Mouse (Mus musculus) erythroblast, embryonic 14.5 days (primary cell): ENCODE data around the gene Atg7. TPM values are rescaled to one million over a fixed set of nuclear protein-coding genes. Genes with fewer than 3 reads are reported as not detected.

Experiments used
- H3K27me3 ChIP-seq: 2 replicates; pipeline ENCODE4 v1.6.1; 2012; ENCODE audit warnings: inconsistent platforms; ENCODE audit not compliant: control insufficient read depth
- H3K36me3 ChIP-seq: 2 replicates; pipeline ENCODE4 v1.6.1; 2012; ENCODE audit warnings: mild to moderate bottlenecking, inconsistent platforms; ENCODE audit not compliant: control insufficient read depth
- H3K4me1 ChIP-seq: 2 replicates; pipeline ENCODE4 v1.6.1; 2012; ENCODE audit warnings: inconsistent platforms; ENCODE audit not compliant: control insufficient read depth
- H3K4me3 ChIP-seq: replicated peaks from 2 replicates; pipeline ENCODE3; 2012; ENCODE audit warnings: moderate library complexity, mild to moderate bottlenecking, inconsistent platforms
- H3K9me3 ChIP-seq: 2 replicates; pipeline ENCODE4 v1.6.1; 2012; ENCODE audit warnings: low read length, inconsistent platforms, mixed read lengths; ENCODE audit not compliant: control insufficient read depth
- GATA1 ChIP-seq: IDR thresholded peaks from 2 replicates; pipeline ENCODE4 v1.6.1; 2012; ENCODE audit warnings: low read length, inconsistent platforms, mixed read lengths
- TAL1 ChIP-seq: IDR thresholded peaks from 3 replicates; pipeline ENCODE4 v1.6.1; 2012; ENCODE audit warnings: low read length, inconsistent platforms, mixed read lengths
- polyA plus RNA-seq: library from polyadenylated mRNA; stranded (reverse); fragments of >175 nt; gene quantifications from 2 replicates; pipeline ENCODE4 v1.2.3, GENCODE M21; 2012

The Atg7 gene
- polyA plus RNA-seq, 1 experiment, result 6.0 TPM

DNA sequence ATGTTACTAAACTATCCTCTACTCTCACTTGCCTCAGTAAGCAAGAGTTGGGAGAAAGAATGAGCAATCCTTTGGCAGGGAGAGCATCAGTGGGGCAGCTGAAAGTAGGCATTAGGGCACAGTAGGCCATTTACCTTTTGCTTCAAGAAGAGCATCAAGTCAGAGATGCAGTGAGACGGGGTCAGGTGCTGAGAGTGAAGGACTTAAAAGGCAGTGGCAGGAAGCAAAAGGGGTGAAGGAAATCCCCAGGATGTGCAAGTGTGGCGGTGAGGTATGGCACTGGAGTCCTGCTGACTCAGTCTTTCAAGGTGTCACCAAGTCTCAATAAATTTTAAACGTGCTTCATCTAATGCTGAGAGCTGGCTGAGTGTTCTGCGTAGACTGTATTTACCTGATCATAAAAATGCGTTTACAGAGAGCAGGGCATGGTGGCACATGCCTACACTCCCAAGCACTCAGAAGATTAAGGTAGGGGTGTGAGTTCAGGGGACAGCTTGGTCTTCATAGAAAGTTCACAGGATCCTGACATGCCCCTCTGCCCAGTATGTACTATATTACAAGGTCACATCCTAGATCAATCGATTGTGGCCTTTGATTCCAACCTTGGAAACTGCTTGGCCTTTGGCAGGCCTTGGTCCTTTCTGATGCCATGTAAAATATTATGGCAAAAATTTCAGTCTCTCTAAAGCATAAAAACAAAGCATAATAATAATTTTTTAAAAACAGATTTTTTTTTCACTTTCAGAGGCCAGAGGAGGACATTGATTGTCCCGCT, 14.1 kb downstream of the Atg7 start:
- Histone ChIP-seq H3K27me3 (no peaks in the 10 kb centered on the region), H3K36me3 (peaks cover 5% of the 10 kb centered on the region), H3K4me1 (peaks cover 43% of the 10 kb centered on the region), H3K9me3 (no peaks in the 10 kb centered on the region), H3K4me3 (no peak overlapping the region)
- no peak for TF ChIP-seq GATA1
- TF ChIP-seq TAL1, result no peak

DNA sequence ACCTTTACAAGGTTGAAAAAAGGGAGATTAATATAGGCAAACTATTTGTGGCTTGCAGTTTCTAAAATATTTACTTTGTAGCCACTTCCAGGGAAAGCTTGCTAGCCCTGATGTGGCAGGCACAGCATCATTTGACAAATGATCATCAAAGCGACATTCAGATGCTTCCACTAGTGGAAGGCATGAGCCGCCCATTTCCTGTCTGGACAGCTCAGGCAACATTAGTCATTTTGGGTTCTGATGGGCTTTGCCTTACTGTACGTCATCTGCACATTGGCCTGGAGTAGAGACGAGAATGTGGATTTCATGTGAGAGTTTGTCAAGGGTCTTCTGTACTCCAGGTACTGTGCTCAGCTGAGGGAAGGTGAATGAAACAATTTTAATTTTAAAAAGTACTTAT, 14.9 kb downstream of the Atg7 start:
- Histone ChIP-seq H3K27me3 (no peaks in the 10 kb centered on the region), H3K9me3 (no peaks in the 10 kb centered on the region), H3K4me1 (peaks cover 47% of the 10 kb centered on the region), H3K36me3 (peaks cover 5% of the 10 kb centered on the region), H3K4me3 (no peak overlapping the region)
- TF ChIP-seq GATA1, result no peak
- no peak for TF ChIP-seq TAL1

DNA sequence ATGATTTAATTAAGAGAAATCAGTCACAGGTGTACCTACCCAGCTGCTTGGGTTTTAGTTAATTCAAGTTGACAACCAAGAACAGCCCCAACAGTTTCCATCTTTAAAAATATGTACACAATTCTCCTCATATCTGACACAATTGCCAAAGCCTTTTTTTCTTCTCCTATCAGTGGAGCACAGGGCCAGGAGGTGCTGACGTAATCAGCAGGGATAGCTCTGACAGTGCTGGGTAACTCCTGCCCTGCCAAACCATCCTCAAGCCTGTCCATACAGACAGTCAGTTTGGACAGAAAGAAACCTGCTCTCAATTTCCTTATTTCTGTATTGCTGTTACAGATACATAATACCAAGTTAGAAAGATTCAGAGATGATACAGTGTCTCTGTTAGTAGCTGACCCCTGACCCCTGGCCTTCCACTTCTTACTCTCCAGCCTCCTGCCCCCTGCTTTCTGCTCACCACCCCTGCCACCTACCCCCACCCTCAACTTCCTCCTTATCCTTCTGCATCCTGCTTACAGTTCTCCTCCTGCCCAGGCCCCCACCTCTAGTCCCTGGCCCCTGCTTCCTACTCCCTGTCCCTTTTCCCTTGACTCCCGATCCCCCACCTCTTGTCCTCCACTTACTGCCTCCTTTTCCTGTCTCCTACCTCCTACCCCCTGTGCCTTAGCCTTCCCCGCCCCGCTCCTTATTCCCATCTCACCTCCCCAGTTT, 16.5 kb downstream of the Atg7 start:
- Histone ChIP-seq H3K27me3 (no peaks in the 10 kb centered on the region), H3K4me1 (peaks cover 53% of the 10 kb centered on the region), H3K36me3 (peaks cover 5% of the 10 kb centered on the region), H3K9me3 (no peaks in the 10 kb centered on the region), H3K4me3 (peak overlapping the region; percentile 51)
- peak; percentile 66 for TF ChIP-seq GATA1
- TF ChIP-seq TAL1, result peak; percentile 58

DNA sequence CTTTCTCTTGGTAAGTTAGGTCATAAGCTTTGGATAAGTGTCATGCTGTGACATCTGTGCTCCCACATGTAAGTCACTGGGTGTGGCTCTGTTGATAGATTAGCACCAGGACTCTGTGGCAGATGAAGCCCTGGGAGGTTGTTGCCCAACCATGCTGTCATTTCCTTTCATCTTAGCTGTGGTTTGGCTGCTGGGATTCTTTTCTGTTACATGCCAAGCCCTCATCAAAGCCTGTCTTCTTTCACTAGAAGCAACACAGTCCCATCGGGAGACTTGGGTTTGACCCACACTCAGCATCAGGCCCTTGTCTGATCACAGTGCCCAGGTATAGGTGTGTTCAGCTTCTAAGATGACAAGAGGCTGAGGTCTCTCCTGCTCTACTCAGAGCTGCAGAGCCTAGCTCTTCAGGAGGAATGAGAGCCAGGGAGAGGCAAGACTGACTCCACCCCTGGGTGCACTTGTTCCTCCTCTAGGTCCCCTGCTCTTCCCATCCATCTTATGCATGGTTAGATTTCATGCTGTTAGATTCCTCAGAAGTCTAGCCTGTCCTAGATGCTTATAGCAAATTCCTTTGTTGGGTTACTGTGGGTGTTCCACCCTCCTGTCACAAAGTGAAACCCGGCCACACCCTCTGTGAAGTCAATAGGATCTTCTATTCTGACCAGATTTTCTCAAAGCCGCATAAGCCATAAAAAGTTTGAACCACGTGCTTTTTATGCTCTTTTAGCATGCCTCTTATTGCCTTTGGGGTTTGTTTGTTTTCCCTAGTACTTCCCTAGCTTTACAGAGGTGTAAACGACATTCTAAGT, 17.3 kb downstream of the Atg7 start:
- Histone ChIP-seq H3K9me3 (no peaks in the 10 kb centered on the region), H3K4me1 (peaks cover 53% of the 10 kb centered on the region), H3K4me3 (peak overlapping the region; percentile 51), H3K36me3 (peaks cover 5% of the 10 kb centered on the region), H3K27me3 (no peaks in the 10 kb centered on the region)
- TF ChIP-seq TAL1, result peak; percentile 82
- peak; percentile 73 for TF ChIP-seq GATA1

DNA sequence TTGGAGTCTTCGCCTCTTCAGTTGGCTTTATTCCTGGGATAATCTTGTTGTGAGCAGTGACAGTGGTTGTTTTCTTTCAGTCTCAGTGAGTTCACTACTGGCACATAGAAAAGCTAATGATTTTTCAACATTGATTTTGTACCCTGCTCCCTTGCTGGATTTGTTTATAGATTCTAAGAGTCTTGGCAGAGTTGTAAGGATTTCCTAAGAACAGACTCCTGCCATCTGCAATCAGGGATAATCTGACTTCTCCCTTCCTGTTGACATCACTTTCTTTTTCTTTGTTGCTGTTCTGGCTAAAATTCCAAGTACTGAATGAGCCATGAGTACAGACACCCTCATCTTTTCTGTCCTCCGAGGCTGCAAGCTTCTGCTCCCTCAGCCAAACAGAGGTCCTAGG, 20.8 kb downstream of the Atg7 start:
- no peak overlapping the region for H3K4me3 ChIP-seq
- H3K27me3 ChIP-seq, result no peaks in the 10 kb centered on the region
- H3K36me3 ChIP-seq, result peaks cover 3% of the 10 kb centered on the region; the same call in 1 of the 2 replicates
- TF ChIP-seq TAL1, result no peak
- no peak for TF ChIP-seq GATA1
- no peaks in the 10 kb centered on the region for H3K9me3 ChIP-seq
- H3K4me1 ChIP-seq, result peaks cover 43% of the 10 kb centered on the region

DNA sequence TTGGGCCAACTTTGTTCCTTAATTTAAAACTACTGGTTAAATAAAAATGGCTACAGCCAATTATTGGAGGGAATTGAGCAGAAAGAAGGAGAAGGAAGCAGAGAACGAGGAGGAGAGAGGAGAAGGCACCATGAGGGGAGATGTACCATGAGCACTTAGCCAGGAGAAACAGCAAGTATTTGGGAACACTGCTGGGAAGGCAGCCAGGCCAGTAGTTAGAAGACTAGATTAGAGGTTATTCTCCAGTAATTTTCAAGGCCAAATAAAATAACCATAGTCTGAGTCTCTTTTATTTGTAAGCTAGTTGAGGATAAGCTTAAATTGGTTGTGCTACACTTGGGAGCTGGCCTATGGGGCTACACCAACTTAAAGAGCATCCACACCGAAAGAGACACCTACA, 21.8 kb downstream of the Atg7 start:
- no peak overlapping the region for H3K4me3 ChIP-seq
- no peaks in the 10 kb centered on the region for H3K27me3 ChIP-seq
- TF ChIP-seq GATA1 (no peak), TAL1 (no peak)
- H3K4me1 ChIP-seq, result peaks cover 33% of the 10 kb centered on the region
- peaks cover 3% of the 10 kb centered on the region; the same call in 1 of the 2 replicates for H3K36me3 ChIP-seq
- H3K9me3 ChIP-seq, result no peaks in the 10 kb centered on the region

DNA sequence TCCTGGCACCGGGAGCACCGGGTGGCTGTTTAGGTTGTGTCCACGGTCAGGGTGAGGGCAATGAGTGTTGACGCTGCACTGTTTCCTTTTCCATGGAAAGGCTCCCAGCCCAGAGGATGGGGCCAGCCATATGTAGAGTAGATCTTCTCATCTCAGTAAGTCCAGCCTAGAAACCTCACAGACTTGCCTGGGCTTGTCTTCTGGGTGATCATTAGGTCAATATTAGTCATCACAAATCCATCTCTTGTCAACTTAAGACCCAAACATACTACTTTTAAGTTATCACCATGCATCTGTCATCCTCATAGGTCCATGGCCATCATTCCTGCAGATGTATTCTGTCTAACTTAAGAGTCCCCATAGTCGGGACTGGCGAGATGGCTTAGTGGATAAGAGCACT, 24.6 kb downstream of the Atg7 start:
- Histone ChIP-seq H3K36me3 (no peaks in the 10 kb centered on the region; the same call in 1 of the 2 replicates), H3K4me1 (peaks cover 6% of the 10 kb centered on the region; the same call in 1 of the 2 replicates), H3K27me3 (no peaks in the 10 kb centered on the region), H3K9me3 (no peaks in the 10 kb centered on the region), H3K4me3 (no peak overlapping the region)
- TF ChIP-seq GATA1, result no peak
- no peak for TF ChIP-seq TAL1

DNA sequence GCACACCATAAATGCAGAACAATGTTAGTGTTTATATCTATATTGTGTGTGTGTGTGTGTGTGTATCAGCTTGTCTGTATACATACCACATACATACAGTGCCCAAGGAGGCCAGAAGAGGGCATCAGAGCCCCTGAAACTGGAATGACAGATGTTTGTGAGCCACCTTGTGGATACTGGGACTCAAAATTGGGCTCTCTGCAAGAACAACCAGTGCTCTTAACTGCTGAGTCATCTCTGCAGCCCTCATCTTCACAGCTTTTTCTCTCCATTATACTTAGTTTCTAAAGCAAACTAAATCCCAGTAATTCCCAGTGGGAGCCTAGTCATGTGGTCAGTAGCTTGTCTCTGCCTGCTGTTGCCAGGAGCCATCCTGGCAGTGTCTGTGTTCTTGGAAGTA, 31.9 kb downstream of the Atg7 start:
- TF ChIP-seq TAL1, result no peak
- no peak for TF ChIP-seq GATA1
- Histone ChIP-seq H3K9me3 (peaks cover 14% of the 10 kb centered on the region), H3K4me1 (peaks cover 12% of the 10 kb centered on the region), H3K27me3 (no peaks in the 10 kb centered on the region), H3K36me3 (peaks cover 42% of the 10 kb centered on the region), H3K4me3 (no peak overlapping the region)

DNA sequence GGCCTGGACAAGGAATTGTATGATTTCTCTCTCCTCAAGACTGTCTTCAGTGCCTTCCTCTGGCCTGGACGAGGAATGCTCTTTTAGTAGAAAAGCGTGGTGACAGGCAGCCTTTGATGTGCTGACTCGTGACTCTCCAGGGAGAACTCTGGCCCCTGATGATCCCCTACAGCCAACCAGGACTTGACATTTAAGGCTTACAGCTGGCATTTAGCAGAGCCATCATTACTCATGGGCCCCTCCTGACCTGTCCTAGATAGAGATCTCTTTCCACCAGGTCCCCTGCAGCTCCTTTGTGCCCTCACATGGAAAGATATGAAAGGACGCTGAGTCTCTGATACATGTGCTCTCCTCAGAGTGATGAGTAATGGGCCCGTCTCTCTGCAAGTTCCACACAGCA, 33.2 kb downstream of the Atg7 start:
- Histone ChIP-seq H3K36me3 (peaks cover 55% of the 10 kb centered on the region), H3K4me3 (no peak overlapping the region), H3K9me3 (peaks cover 14% of the 10 kb centered on the region), H3K27me3 (no peaks in the 10 kb centered on the region), H3K4me1 (peaks cover 13% of the 10 kb centered on the region)
- TF ChIP-seq GATA1 (no peak), TAL1 (no peak)
